Mouse (Mus musculus) layer of hippocampus, adult 2 months (tissue): ENCODE measurements around the gene Cd5. TPM values are rescaled to one million over a fixed set of nuclear protein-coding genes. Genes with fewer than 3 reads are reported as not detected.

Experiments
- DNase-seq, 2 experiments: peaks; one replicate each; pipeline ENCODE4 v3.0.0; 2022; ENCODE audit warnings: low spot score in 2 of 2
- H3K27ac ChIP-seq: fragments of 200-600 bp; 2 replicates; pipeline ENCODE4 v1.8.1; 2022
- H3K4me3 ChIP-seq: fragments of 200-600 bp; 2 replicates; pipeline ENCODE4 v1.8.1; 2022; ENCODE audit warnings: mild to moderate bottlenecking
- CTCF ChIP-seq: fragments of 200-600 bp; conservative IDR thresholded peaks from 2 replicates; pipeline ENCODE4 v1.8.1; 2022; ENCODE audit warnings: antibody characterized with exemption, mild to moderate bottlenecking, moderate library complexity
- long read RNA-seq, 2 experiments: library from polyadenylated mRNA; stranded (forward); transcript quantifications; one replicate each; pipeline ENCODE4 v2.0.0; 2021; ENCODE audit warnings: borderline mapping rate in 2 of 2
- total RNA-seq, 2 experiments: library from RNA; stranded (reverse); gene quantifications; 2 replicates each; pipeline ENCODE4 v1.2.3; 2021

Gene Cd5
- not detected for total RNA-seq
- long read RNA-seq, experiment 1 = 0 reads
- long read RNA-seq, experiment 2 = 0 reads

- DNase-seq = no peak
- H3K27ac ChIP-seq = no peak within 1 kb of the TSS
- TF ChIP-seq CTCF = no peak
- no peak within 1 kb of the TSS for H3K4me3 ChIP-seq
Measured at GRCm38 (mm10) chr19:10738811-10739210, at the start of gene Cd5. TSS of gene Cd5 (minus strand) at chr19:10739002.

GRCm38 (mm10) chr19:10788242-10788641 is 49.4 kb upstream of the Cd5 start:
- no peak for DNase-seq
- no peak for TF ChIP-seq CTCF
- Histone ChIP-seq H3K27ac (no peak overlapping the region), H3K4me3 (no peak overlapping the region)

- Histone ChIP-seq H3K4me3 (no peak overlapping the region), H3K27ac (no peak overlapping the region)
- no peak for TF ChIP-seq CTCF
- DNase-seq = no peak
Measured at GRCm38 (mm10) chr19:10787406-10787805, 48.6 kb upstream of the Cd5 start.

- TF ChIP-seq CTCF = no peak
- DNase-seq = no peak
- Histone ChIP-seq H3K27ac (no peak overlapping the region), H3K4me3 (no peak overlapping the region)
Measured at GRCm38 (mm10) chr19:10786753-10787152, 48.0 kb upstream of the Cd5 start.

- Histone ChIP-seq H3K27ac (peak overlapping the region; percentile 78), H3K4me3 (no peak overlapping the region)
- TF ChIP-seq CTCF = no peak
- DNase-seq = peak; percentile 50 to 58
Measured at GRCm38 (mm10) chr19:10784796-10785459, 46.1 kb upstream of the Cd5 start.

- peak overlapping the region; percentile 78; the same call in 1 of the 2 replicates for H3K27ac ChIP-seq
- H3K4me3 ChIP-seq = no peak overlapping the region
- TF ChIP-seq CTCF = no peak
- no peak for DNase-seq
Measured at GRCm38 (mm10) chr19:10784061-10784460, 45.3 kb upstream of the Cd5 start.

GRCm38 (mm10) chr19:10783168-10783567 is 44.4 kb upstream of the Cd5 start:
- TF ChIP-seq CTCF = no peak
- DNase-seq = no peak

GRCm38 (mm10) chr19:10781641-10782040 is 42.8 kb upstream of the Cd5 start:
- no peak overlapping the region for H3K4me3 ChIP-seq
- no peak for TF ChIP-seq CTCF
- DNase-seq = no peak
- H3K27ac ChIP-seq = peak overlapping the region; percentile 70

More at GRCm38 (mm10) chr19:10783168-10783567, 44.4 kb upstream of the Cd5 start:
- no peak overlapping the region for H3K27ac ChIP-seq
- no peak overlapping the region for H3K4me3 ChIP-seq

- no peak for DNase-seq
- H3K4me3 ChIP-seq = no peak overlapping the region
- no peak for TF ChIP-seq CTCF
- H3K27ac ChIP-seq = no peak overlapping the region
Measured at GRCm38 (mm10) chr19:10776906-10777305, 38.1 kb upstream of the Cd5 start.

- Histone ChIP-seq H3K27ac (peak overlapping the region; percentile 70; the same call in 1 of the 2 replicates), H3K4me3 (no peak overlapping the region)
- DNase-seq = no peak
- TF ChIP-seq CTCF = no peak
Measured at GRCm38 (mm10) chr19:10774141-10774540, 35.3 kb upstream of the Cd5 start.

GRCm38 (mm10) chr19:10773384-10773783 is 34.6 kb upstream of the Cd5 start:
- TF ChIP-seq CTCF = no peak
- no peak overlapping the region; the same call in 1 of the 2 replicates for H3K4me3 ChIP-seq
- no peak for DNase-seq
- peak overlapping the region; percentile 70 for H3K27ac ChIP-seq

- no peak for DNase-seq
- TF ChIP-seq CTCF = no peak
- peak overlapping the region; percentile 70 for H3K27ac ChIP-seq
- H3K4me3 ChIP-seq = peak overlapping the region; percentile 6; the same call in 1 of the 2 replicates
Measured at GRCm38 (mm10) chr19:10772866-10773265, 34.1 kb upstream of the Cd5 start.

- Histone ChIP-seq H3K4me3 (no peak overlapping the region), H3K27ac (no peak overlapping the region)
- DNase-seq = no peak
- TF ChIP-seq CTCF = no peak
Measured at GRCm38 (mm10) chr19:10771995-10772394, 33.2 kb upstream of the Cd5 start.
